Mouse (Mus musculus): ENCODE data around the gene Syt6. TPM values are rescaled to one million over a fixed set of nuclear protein-coding genes. Genes with fewer than 3 reads are reported as not detected.
"Not testable (repeated sequence)": the region's sequence is repeated elsewhere in the genome, so short reads cannot be mapped to it uniquely, and the experiment has no call there.

Syt6 gene
- total RNA-seq, 2 experiments from 2014 or later = 0.20 to 0.56 TPM

GRCm38 (mm10) chr3:103645968-103646367 lies 70.9 kb downstream of the Syt6 start, which contains the start of gene Atg4a-ps:
Atg4a-ps (minus strand) TSS chr3:103646068.
- not testable (repeated sequence) for DNase-seq (ENCODE audit: low spot score in 2 of 2)

- no peak for DNase-seq (ENCODE audit: low spot score in 2 of 2)
These were observed 72.3 kb downstream of the Syt6 start for GRCm38 (mm10) chr3:103647164-103647867.

GRCm38 (mm10) chr3:103648486-103648885 lies 73.5 kb downstream of the Syt6 start:
- DNase-seq (ENCODE audit: low spot score in 2 of 2) = no peak

GRCm38 (mm10) chr3:103649716-103650115 lies 74.7 kb downstream of the Syt6 start:
- no peak for DNase-seq (ENCODE audit: low spot score in 2 of 2)

GRCm38 (mm10) chr3:103650406-103650805 lies 75.4 kb downstream of the Syt6 start:
- DNase-seq (ENCODE audit: low spot score in 2 of 2) = no peak

- DNase-seq (ENCODE audit: low spot score in 2 of 2) = no peak
These were observed 85.0 kb downstream of the Syt6 start for GRCm38 (mm10) chr3:103660012-103660411.

GRCm38 (mm10) chr3:103661714-103662113 lies 86.7 kb downstream of the Syt6 start:
- DNase-seq (ENCODE audit: low spot score in 2 of 2) = no peak

GRCm38 (mm10) chr3:103663385-103663784 lies 88.4 kb downstream of the Syt6 start:
- DNase-seq (ENCODE audit: low spot score in 2 of 2) = no peak

- no peak for DNase-seq (ENCODE audit: low spot score in 2 of 2)
These were observed 97.1 kb downstream of the Syt6 start for GRCm38 (mm10) chr3:103672113-103672512.

GRCm38 (mm10) chr3:103672716-103673115 lies 97.7 kb downstream of the Syt6 start:
- no peak for DNase-seq (ENCODE audit: low spot score in 2 of 2)

- DNase-seq (ENCODE audit: low spot score in 2 of 2) = no peak
These were observed 103.8 kb downstream of the Syt6 start for GRCm38 (mm10) chr3:103678811-103679210.

- DNase-seq (ENCODE audit: low spot score in 2 of 2) = no peak
These were observed 107.4 kb downstream of the Syt6 start for GRCm38 (mm10) chr3:103682473-103682872.

GRCm38 (mm10) chr3:103683234-103683965 lies 108.4 kb downstream of the Syt6 start:
- DNase-seq (ENCODE audit: low spot score in 2 of 2) = no peak

- no peak for DNase-seq (ENCODE audit: low spot score in 2 of 2)
These were observed 108.9 kb downstream of the Syt6 start for GRCm38 (mm10) chr3:103683966-103684319.

GRCm38 (mm10) chr3:103689043-103689442 lies 114.0 kb downstream of the Syt6 start:
- DNase-seq (ENCODE audit: low spot score in 2 of 2) = no peak

- no peak for DNase-seq (ENCODE audit: low spot score in 2 of 2)
These were observed 115.5 kb downstream of the Syt6 start for GRCm38 (mm10) chr3:103690506-103690905.

Small RNAs within 50 kb of the gene (microRNA-seq; reads per million reads assigned to microRNA genes)
- not detected for gene Gm25325

Other genes starting within 250 kb of the Syt6 start
- gene Atg4a-ps, start 70.8 kb downstream of the Syt6 start, total RNA-seq (2021) = 1 to 10 TPM in 1 of 2 experiments, under 1 TPM in 1; 0.17 to 2.9 TPM
- gene Olfml3, start 162.8 kb downstream of the Syt6 start, total RNA-seq (2021) = 10 to 100 TPM; 31.6 to 33.6 TPM
- not detected for gene Gm10964, start 164.1 kb downstream of the Syt6 start, total RNA-seq (2021)
- gene Hipk1, start 216.3 kb downstream of the Syt6 start, total RNA-seq (2021) = 100 to 1,000 TPM; 126 to 134 TPM
- 10 to 100 TPM; 20.5 to 21.3 TPM for gene Dclre1b, start 234.2 kb downstream of the Syt6 start, total RNA-seq (2021)
- gene Ap4b1, start 234.3 kb downstream of the Syt6 start, total RNA-seq (2021) = 10 to 100 TPM; 18.7 to 22.1 TPM
- gene Gm43064, start 234.3 kb downstream of the Syt6 start, total RNA-seq (2021) = not detected

Measured in adrenal gland, postnatal 4 days (tissue).